Mouse (Mus musculus): ENCODE measurements at regions not wholly inside any gene's neighbourhood (a gene's known extent, or its start where the extent isn't known, plus 50 kb on each side); places are given as distances from the start of the nearest gene placed in this dataset.

- Histone ChIP-seq H3K4me3 (ENCODE audit: low read depth, low read length) (no peak overlapping the region), H3K36me3 (replicated peaks) (no peaks in the 10 kb centered on the region), H3K4me1 (ENCODE audit: insufficient read depth, low read depth, low read length) (peaks cover 17% of the 10 kb centered on the region), H3K9me3 (replicated peaks) (no peaks in the 10 kb centered on the region), H3K27me3 (ENCODE audit: insufficient read depth, low read length) (peaks cover 20% of the 10 kb centered on the region)
- no peak for TF ChIP-seq CTCF (IDR thresholded peaks at IDR 0.05; ENCODE audit: low read depth, low read length)
- TF ChIP-seq TAL1 (conservative IDR thresholded peaks at IDR 0.05; ENCODE audit: low read depth, low read length), result no peak
- no peak for TF ChIP-seq POLR2AphosphoS5 (IDR thresholded peaks at IDR 0.05; ENCODE audit: insufficient replicate concordance, low read depth, low read length)
- TF ChIP-seq GATA2 (IDR thresholded peaks at IDR 0.05; ENCODE audit: borderline replicate concordance, low read depth, low read length), result no peak
- no peak for TF ChIP-seq GATA1 (IDR thresholded peaks at IDR 0.05; ENCODE audit: borderline replicate concordance, low read length)
- no peak for DNase-seq (ENCODE audit: low spot score)
- no peak for ATAC-seq (ENCODE audit: extremely low read depth, insufficient number of reproducible peaks, low FRiP score, poor library complexity, severe bottlenecking)
Measured at GRCm38 (mm10) chr1:73115854-73116253, 100.1 kb upstream of the Tnp1 start.

GRCm38 (mm10) chr1:73113137-73113536 is 97.4 kb upstream of the Tnp1 start:
- H3K4me3 ChIP-seq (ENCODE audit: low read depth, low read length), result no peak overlapping the region
- H3K4me1 ChIP-seq (ENCODE audit: insufficient read depth, low read depth, low read length), result peaks cover 9% of the 10 kb centered on the region
- TF ChIP-seq CTCF (IDR thresholded peaks at IDR 0.05; ENCODE audit: low read depth, low read length), result no peak
- no peak for TF ChIP-seq POLR2AphosphoS5 (IDR thresholded peaks at IDR 0.05; ENCODE audit: insufficient replicate concordance, low read depth, low read length)
- no peak for TF ChIP-seq TAL1 (conservative IDR thresholded peaks at IDR 0.05; ENCODE audit: low read depth, low read length)
- H3K27me3 ChIP-seq (ENCODE audit: insufficient read depth, low read length), result peaks cover 15% of the 10 kb centered on the region
- DNase-seq (ENCODE audit: low spot score), result no peak
- no peak for ATAC-seq (ENCODE audit: extremely low read depth, insufficient number of reproducible peaks, low FRiP score, poor library complexity, severe bottlenecking)
- no peaks in the 10 kb centered on the region for H3K36me3 ChIP-seq (replicated peaks)
- H3K9me3 ChIP-seq (replicated peaks), result no peaks in the 10 kb centered on the region

GRCm38 (mm10) chr1:73112711-73113110 is 97.0 kb upstream of the Tnp1 start:
- H3K4me3 ChIP-seq (ENCODE audit: low read depth, low read length), result no peak overlapping the region
- no peak for DNase-seq (ENCODE audit: low spot score)

GRCm38 (mm10) chr1:73111911-73112310 is 96.2 kb upstream of the Tnp1 start:
- Histone ChIP-seq H3K4me1 (ENCODE audit: insufficient read depth, low read depth, low read length) (peaks cover 6% of the 10 kb centered on the region), H3K9me3 (replicated peaks) (no peaks in the 10 kb centered on the region), H3K36me3 (replicated peaks) (no peaks in the 10 kb centered on the region), H3K27me3 (ENCODE audit: insufficient read depth, low read length) (peaks cover 12% of the 10 kb centered on the region), H3K4me3 (ENCODE audit: low read depth, low read length) (no peak overlapping the region)
- DNase-seq (ENCODE audit: low spot score) (no peak), ATAC-seq (ENCODE audit: extremely low read depth, insufficient number of reproducible peaks, low FRiP score, poor library complexity, severe bottlenecking) (no peak)
- TF ChIP-seq TAL1 (conservative IDR thresholded peaks at IDR 0.05; ENCODE audit: low read depth, low read length) (no peak), GATA2 (IDR thresholded peaks at IDR 0.05; ENCODE audit: borderline replicate concordance, low read depth, low read length) (no peak), GATA1 (IDR thresholded peaks at IDR 0.05; ENCODE audit: borderline replicate concordance, low read length) (no peak), POLR2AphosphoS5 (IDR thresholded peaks at IDR 0.05; ENCODE audit: insufficient replicate concordance, low read depth, low read length) (no peak), CTCF (IDR thresholded peaks at IDR 0.05; ENCODE audit: low read depth, low read length) (no peak)

More at GRCm38 (mm10) chr1:73112711-73113110, 97.0 kb upstream of the Tnp1 start:
- H3K27me3 ChIP-seq (ENCODE audit: insufficient read depth, low read length), result peaks cover 15% of the 10 kb centered on the region
- no peak for ATAC-seq (ENCODE audit: extremely low read depth, insufficient number of reproducible peaks, low FRiP score, poor library complexity, severe bottlenecking)
- no peak for TF ChIP-seq GATA2 (IDR thresholded peaks at IDR 0.05; ENCODE audit: borderline replicate concordance, low read depth, low read length)
- TF ChIP-seq TAL1 (conservative IDR thresholded peaks at IDR 0.05; ENCODE audit: low read depth, low read length), result no peak
- no peaks in the 10 kb centered on the region for H3K36me3 ChIP-seq (replicated peaks)
- peaks cover 6% of the 10 kb centered on the region for H3K4me1 ChIP-seq (ENCODE audit: insufficient read depth, low read depth, low read length)
- H3K9me3 ChIP-seq (replicated peaks), result no peaks in the 10 kb centered on the region

GRCm38 (mm10) chr1:73105856-73106463 is 90.3 kb upstream of the Tnp1 start:
- DNase-seq (ENCODE audit: low spot score), result no peak
- ATAC-seq (ENCODE audit: extremely low read depth, insufficient number of reproducible peaks, low FRiP score, poor library complexity, severe bottlenecking), result no peak
- TF ChIP-seq GATA2 (IDR thresholded peaks at IDR 0.05; ENCODE audit: borderline replicate concordance, low read depth, low read length) (no peak), GATA1 (IDR thresholded peaks at IDR 0.05; ENCODE audit: borderline replicate concordance, low read length) (no peak)

GRCm38 (mm10) chr1:73097645-73098440 is 82.1 kb upstream of the Tnp1 start:
- Histone ChIP-seq H3K9me3 (replicated peaks) (peaks cover 4% of the 10 kb centered on the region; the same call in 1 of the 2 replicates), H3K36me3 (replicated peaks) (no peaks in the 10 kb centered on the region), H3K27me3 (ENCODE audit: insufficient read depth, low read length) (no peaks in the 10 kb centered on the region), H3K4me3 (ENCODE audit: low read depth, low read length) (no peak overlapping the region), H3K4me1 (ENCODE audit: insufficient read depth, low read depth, low read length) (peaks cover 18% of the 10 kb centered on the region; the same call in 1 of the 2 replicates)
- DNase-seq (ENCODE audit: low spot score), result no peak
- TF ChIP-seq CTCF (IDR thresholded peaks at IDR 0.05; ENCODE audit: low read depth, low read length) (no peak), GATA2 (IDR thresholded peaks at IDR 0.05; ENCODE audit: borderline replicate concordance, low read depth, low read length) (no peak), POLR2AphosphoS5 (IDR thresholded peaks at IDR 0.05; ENCODE audit: insufficient replicate concordance, low read depth, low read length) (no peak), TAL1 (conservative IDR thresholded peaks at IDR 0.05; ENCODE audit: low read depth, low read length) (no peak), GATA1 (IDR thresholded peaks at IDR 0.05; ENCODE audit: borderline replicate concordance, low read length) (no peak)
- no peak for ATAC-seq (ENCODE audit: extremely low read depth, insufficient number of reproducible peaks, low FRiP score, poor library complexity, severe bottlenecking)

More at GRCm38 (mm10) chr1:73105856-73106463, 90.3 kb upstream of the Tnp1 start:
- peaks cover 7% of the 10 kb centered on the region; the same call in 1 of the 2 replicates for H3K27me3 ChIP-seq (ENCODE audit: insufficient read depth, low read length)
- no peaks in the 10 kb centered on the region; the same call in 1 of the 2 replicates for H3K4me1 ChIP-seq (ENCODE audit: insufficient read depth, low read depth, low read length)
- no peak overlapping the region for H3K4me3 ChIP-seq (ENCODE audit: low read depth, low read length)
- H3K9me3 ChIP-seq (replicated peaks), result no peaks in the 10 kb centered on the region
- no peaks in the 10 kb centered on the region for H3K36me3 ChIP-seq (replicated peaks)
